Mouse (Mus musculus) stomach, embryonic 16.5 days (tissue): ENCODE measurements around the gene Gstm6. TPM values are rescaled to one million over a fixed set of nuclear protein-coding genes. Genes with fewer than 3 reads are reported as not detected.
"Not testable (repeated sequence)": the region's sequence is repeated elsewhere in the genome, so short reads cannot be mapped to it uniquely, and the experiment has no call there.

Source experiments
- ATAC-seq: fragments of 200-750 bp; cut with Nextera tagmentation; 2 replicates; pipeline ENCODE4 v1.8.0; 2017; ENCODE audit warnings: moderate number of reproducible peaks, moderate TSS enrichment; ENCODE audit not compliant: insufficient read depth, low FRiP score
- H3K27ac ChIP-seq: fragments of 300-500 bp; sonication (generic); 2 replicates; pipeline ENCODE4 v1.5.1; 2014; ENCODE audit warnings: low read length
- H3K27me3 ChIP-seq: fragments of 300-500 bp; sonication (generic); 2 replicates; pipeline ENCODE4 v1.6.1; 2014; ENCODE audit warnings: low read length, control low read depth, mixed read lengths; ENCODE audit not compliant: control insufficient read depth, insufficient read depth
- H3K36me3 ChIP-seq: fragments of 300-500 bp; sonication (generic); 2 replicates; pipeline ENCODE4 v1.6.1; 2014; ENCODE audit warnings: low read length; ENCODE audit not compliant: control insufficient read depth, insufficient read depth
- H3K4me1 ChIP-seq: fragments of 300-500 bp; sonication (generic); 2 replicates; pipeline ENCODE4 v1.6.1; 2014; ENCODE audit warnings: low read length, control low read depth, mixed read lengths; ENCODE audit not compliant: control insufficient read depth, insufficient read depth
- H3K4me2 ChIP-seq: fragments of 300-500 bp; sonication (generic); 2 replicates; pipeline ENCODE4 v1.6.1; 2014; ENCODE audit warnings: low read depth, low read length, mixed read lengths
- H3K4me3 ChIP-seq: fragments of 300-500 bp; sonication (generic); replicated peaks from 2 replicates; pipeline ENCODE4 v1.5.1; 2014; ENCODE audit warnings: mild to moderate bottlenecking, low read length
- H3K9ac ChIP-seq: fragments of 300-500 bp; sonication (generic); 2 replicates; pipeline ENCODE4 v1.6.1; 2014; ENCODE audit warnings: low read length
- H3K9me3 ChIP-seq: fragments of 300-500 bp; sonication (generic); replicated peaks from 2 replicates; pipeline ENCODE4 v1.6.1; 2016; ENCODE audit warnings: low read length, control low read depth; ENCODE audit not compliant: control insufficient read depth
- WGBS: fragments of 180-500 bp; shearing (Covaris S2); extraction: QIAGEN DNeasy Blood & Tissue Kit; methylation state at CpG from one replicate; pipeline ENCODE4 v1.1.7; 2014; 5-methylcytosine and 5-hydroxymethylcytosine counted together
- polyA plus RNA-seq: library from polyadenylated mRNA; unstranded; fragments of >200 nt; fragmentation: Nextera tagmentation; extraction: Ambion mirVana; gene quantifications from 2 replicates; pipeline ENCODE4 v1.2.1, GENCODE M21; 2015

Gstm6 gene
- polyA plus RNA-seq, 1 experiment from 2014 or later, result 11.2 TPM

DNA sequence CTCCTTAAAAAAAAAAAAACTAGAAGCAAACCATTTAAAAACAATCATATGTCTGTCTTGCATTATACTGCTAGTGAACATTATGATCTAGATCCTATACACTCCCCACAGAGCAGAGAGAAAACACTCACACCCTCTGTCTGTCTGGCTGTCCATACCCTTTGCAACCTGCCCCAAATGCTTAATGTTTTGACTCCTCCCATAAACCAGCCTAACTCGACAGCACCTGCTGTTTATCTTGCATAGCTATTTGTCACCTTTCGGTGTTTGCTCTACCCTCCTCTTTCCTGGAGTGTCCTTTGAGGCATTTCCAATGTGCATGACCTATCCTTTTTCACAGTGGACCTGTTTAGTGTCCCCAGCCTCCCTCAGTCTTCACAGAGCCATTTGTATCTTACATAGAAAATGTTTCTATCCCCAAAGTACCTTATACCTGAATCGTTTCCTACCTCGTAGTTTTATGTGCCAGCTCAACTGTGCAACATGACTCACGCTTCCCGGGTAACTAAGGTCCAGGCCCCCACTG, 48.3 kb downstream of the Gstm6 start:
- peak overlapping the region; percentile 92 for H3K9ac ChIP-seq
- WGBS, result 10% methylated on average over 6 of the region's 6 CpGs
- no peaks in the 10 kb centered on the region for H3K9me3 ChIP-seq
- H3K27me3 ChIP-seq, result no peaks in the 10 kb centered on the region
- peak overlapping the region; percentile 72 for H3K27ac ChIP-seq
- no peaks in the 10 kb centered on the region for H3K36me3 ChIP-seq
- peak; percentile 7; the same call in 1 of the 2 replicates for ATAC-seq
- H3K4me1 ChIP-seq, result peaks cover 6% of the 10 kb centered on the region; the same call in 1 of the 2 replicates
- H3K4me3 ChIP-seq, result peak overlapping the region; percentile 77
- peak overlapping the region; percentile 89 for H3K4me2 ChIP-seq

DNA sequence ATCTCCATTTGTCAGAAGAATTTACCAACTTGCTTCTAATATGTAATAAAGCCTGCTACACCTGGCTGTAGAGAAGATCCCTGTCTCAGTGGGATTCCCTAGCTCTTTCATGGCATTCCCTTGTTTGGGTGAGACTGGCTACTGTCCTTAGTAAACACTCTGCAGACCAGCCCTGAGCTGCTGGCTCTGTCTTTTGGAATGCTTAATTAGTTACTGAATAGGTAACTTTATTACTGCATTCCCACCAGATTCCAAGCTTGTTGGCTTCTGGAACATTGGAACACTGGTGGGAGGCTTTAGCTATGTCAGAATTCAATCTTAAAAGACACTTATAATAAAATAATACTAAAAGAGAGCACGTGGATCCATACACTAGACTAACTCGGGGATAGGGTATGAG, 54.3 kb downstream of the Gstm6 start:
- not testable (repeated sequence) for H3K4me2 ChIP-seq, H3K36me3 ChIP-seq, H3K4me1 ChIP-seq, H3K27me3 ChIP-seq, H3K9ac ChIP-seq, H3K4me3 ChIP-seq, H3K27ac ChIP-seq, H3K9me3 ChIP-seq, ATAC-seq
- WGBS, result 83% methylated on average over 2 of the region's 2 CpGs

Other genes with a start within 250 kb of the Gstm6 start
- gene Ahcyl1, start 247.2 kb downstream of the Gstm6 start, polyA plus RNA-seq, result 65.8 and 71.2 TPM in 2 replicates
- gene Csf1, start 183.3 kb downstream of the Gstm6 start, polyA plus RNA-seq, result 19.2 and 20.2 TPM in 2 replicates
- gene Eps8l3, start 66.5 kb downstream of the Gstm6 start, polyA plus RNA-seq, result 33.0 and 35.9 TPM in 2 replicates
- 131 and 144 TPM in 2 replicates for gene Gstm5, start 47.9 kb downstream of the Gstm6 start, polyA plus RNA-seq
- gene Gstm7, start 11.9 kb downstream of the Gstm6 start, polyA plus RNA-seq, result 24.7 and 24.8 TPM in 2 replicates
- 63.5 and 80.8 TPM in 2 replicates for gene Gstm3, start 25.5 kb upstream of the Gstm6 start, polyA plus RNA-seq
- gene Gstm2, start 42.7 kb upstream of the Gstm6 start, polyA plus RNA-seq, result 196 and 225 TPM in 2 replicates
- gene Gstm1, start 74.2 kb upstream of the Gstm6 start, polyA plus RNA-seq, result 513 and 679 TPM in 2 replicates
- gene Gstm4, start 101.1 kb upstream of the Gstm6 start, polyA plus RNA-seq, result 26.5 and 29.6 TPM in 2 replicates
- gene Ampd2, start 142.9 kb upstream of the Gstm6 start, polyA plus RNA-seq, result 49.8 and 51.9 TPM in 2 replicates
- gene Gnat2, start 149.0 kb upstream of the Gstm6 start, polyA plus RNA-seq, result 1.3 TPM in 2 replicates
- gene Gnai3, start 202.4 kb upstream of the Gstm6 start, polyA plus RNA-seq, result 177 and 182 TPM in 2 replicates
- gene Gpr61, start 211.1 kb upstream of the Gstm6 start, polyA plus RNA-seq, result 0.15 and 0.20 TPM in 2 replicates
- 2.4 and 3.1 TPM in 2 replicates for gene Amigo1, start 242.6 kb upstream of the Gstm6 start, polyA plus RNA-seq